Mouse (Mus musculus) kidney, adult 2 months (tissue): ENCODE data around the gene Evc2.

Source experiments
- CTCF ChIP-seq: fragments of 200-500 bp; conservative IDR thresholded peaks from 2 replicates; pipeline ENCODE4 v1.5.1; 2011; ENCODE audit warnings: low read depth, mild to moderate bottlenecking, control low read depth, low read length, moderate library complexity, mixed read lengths; ENCODE audit not compliant: insufficient read depth, insufficient read length
- POLR2A ChIP-seq: fragments of 200-500 bp; IDR thresholded peaks from one replicate; pipeline ENCODE4 v1.6.1; 2011; ENCODE audit warnings: low read depth, low read length, control low read depth

- TF ChIP-seq CTCF (no peak), POLR2A (no peak)
Observed at GRCm38 (mm10) chr5:37331133-37331505, 7.2 kb upstream of the Evc2 start.
